Mouse (Mus musculus): Measurements from ENCODE around the gene Cmya5. TPM values are rescaled to one million over a fixed set of nuclear protein-coding genes. Genes with fewer than 3 reads are reported as not detected.

Cmya5 gene
- polyA plus RNA-seq, 2 experiments = 0.01 TPM

- Histone ChIP-seq H3K9me3 (ENCODE audit: control insufficient read depth, low read length) (no peaks in the 10 kb centered on the region), H3K27me3 (ENCODE audit: control insufficient read depth, insufficient read depth, low read length) (no peaks in the 10 kb centered on the region), H3K4me2 (ENCODE audit: low read depth) (no peak overlapping the region), H3K36me3 (replicated peaks; ENCODE audit: control insufficient read depth, insufficient read depth, low read depth) (no peaks in the 10 kb centered on the region), H3K9ac (replicated peaks) (no peak overlapping the region), H3K27ac (no peak overlapping the region), H3K4me3 (ENCODE audit: insufficient read depth in 1 of 2, low read depth in 2 of 2, low read length in 2 of 2) (no peak overlapping the region), H3K4me1 (replicated peaks; ENCODE audit: control insufficient read depth in 2 of 2, insufficient read depth in 2 of 2, low read length in 1 of 2) (no peaks in the 10 kb centered on the region)
- TF ChIP-seq CTCF (IDR thresholded peaks at IDR 0.05; ENCODE audit: low read depth) (no peak), EP300 (IDR thresholded peaks at IDR 0.05; ENCODE audit: low read depth) (no peak)
- no peak for ATAC-seq (ENCODE audit: insufficient read depth)
- DNase-seq (ENCODE audit: low read depth in 3 of 3, low spot score in 3 of 3) = no peak
Observed at GRCm38 (mm10) chr13:92994743-92995142, 149.8 kb downstream of the Cmya5 start.

GRCm38 (mm10) chr13:92992823-92993222 lies 151.7 kb downstream of the Cmya5 start:
- no peaks in the 10 kb centered on the region for H3K4me1 ChIP-seq (replicated peaks; ENCODE audit: control insufficient read depth in 2 of 2, insufficient read depth in 2 of 2, low read length in 1 of 2)
- no peak for DNase-seq (ENCODE audit: low read depth in 3 of 3, low spot score in 3 of 3)
- H3K9ac ChIP-seq (replicated peaks) = no peak overlapping the region
- no peak overlapping the region for H3K27ac ChIP-seq
- H3K36me3 ChIP-seq (replicated peaks; ENCODE audit: control insufficient read depth, insufficient read depth, low read depth) = no peaks in the 10 kb centered on the region
- no peak overlapping the region for H3K4me3 ChIP-seq (ENCODE audit: insufficient read depth in 1 of 2, low read depth in 2 of 2, low read length in 2 of 2)
- 67% methylated on average over 5 of the region's 5 CpGs for WGBS (ENCODE audit: insufficient replicate concordance)
- no peaks in the 10 kb centered on the region for H3K27me3 ChIP-seq (ENCODE audit: control insufficient read depth, insufficient read depth, low read length)
- no peak for ATAC-seq (ENCODE audit: insufficient read depth)
- no peaks in the 10 kb centered on the region for H3K9me3 ChIP-seq (ENCODE audit: control insufficient read depth, low read length)
- H3K4me2 ChIP-seq (ENCODE audit: low read depth) = no peak overlapping the region
- TF ChIP-seq EP300 (IDR thresholded peaks at IDR 0.05; ENCODE audit: low read depth) = no peak
- TF ChIP-seq CTCF (IDR thresholded peaks at IDR 0.05; ENCODE audit: low read depth) = no peak

Other genes starting within 250 kb of the Cmya5 start
- 17.6 and 23.3 TPM in 2 replicates for gene Tent2, start 47.7 kb upstream of the Cmya5 start, polyA plus RNA-seq (2012; rRNA removed)
- gene Tent2, start 47.7 kb upstream of the Cmya5 start, polyA plus RNA-seq (2014; fragmentation: Nextera tagmentation; extraction: Ambion mirVana) = 35.8 and 38.4 TPM in 2 replicates
- 2.6 and 3.7 TPM in 2 replicates for gene Homer1, start 154.9 kb upstream of the Cmya5 start, polyA plus RNA-seq (2012; rRNA removed)
- 3.0 TPM in 2 replicates for gene Homer1, start 154.9 kb upstream of the Cmya5 start, polyA plus RNA-seq (2014; fragmentation: Nextera tagmentation; extraction: Ambion mirVana)

All from liver, embryonic 14.5 days (tissue).